Mouse (Mus musculus): ENCODE measurements around the gene Gm10037. TPM values are rescaled to one million over a fixed set of nuclear protein-coding genes. Genes with fewer than 3 reads are reported as not detected.
A peak's percentile ranks its signal among the peaks of the same experiment; 100 is the strongest.
"Not testable (repeated sequence)": the region's sequence is repeated elsewhere in the genome, so short reads cannot be mapped to it uniquely, and the experiment has no call there.

The Gm10037 gene
- total RNA-seq (2021), result 10 to 100 TPM in 1 of 2 experiments, 1 to 10 TPM in 1; 9.6 to 13.6 TPM
- long read RNA-seq, experiment 1, partial matches to known transcripts, result 0 of 2 reads
- long read RNA-seq, experiment 1, other reads (novel, unspliced or antisense), result 2 of 2 reads
- long read RNA-seq, experiment 2, partial matches to known transcripts, result 0 of 4 reads
- long read RNA-seq, experiment 2, other reads (novel, unspliced or antisense), result 4 of 4 reads

DNA sequence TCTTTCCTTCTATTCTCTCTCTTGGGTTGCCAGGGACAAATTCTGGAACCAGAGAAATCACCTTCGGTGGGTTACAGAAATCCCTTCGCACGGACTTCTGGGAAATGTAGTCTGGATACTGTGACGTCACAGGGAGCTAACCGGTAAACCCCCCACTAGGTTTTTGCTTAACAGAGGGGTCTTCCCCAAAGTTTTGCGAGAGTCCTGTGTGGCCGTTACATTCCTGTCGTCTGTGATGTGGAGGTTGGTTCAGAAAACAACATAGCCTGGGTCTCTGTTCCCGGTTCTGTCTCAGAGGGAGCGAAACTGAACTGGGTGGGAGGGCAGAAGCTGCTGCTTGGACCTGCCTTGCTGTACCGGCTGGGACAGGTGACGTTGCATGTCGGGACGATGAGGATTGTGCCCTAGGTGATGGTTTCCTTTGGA lies at the start of gene Gm10037:
TSS of gene Gm10037 (plus strand) at position 196 of the 426 bp plus-strand sequence.
- DNase-seq (ENCODE audit: low spot score in 2 of 2), result peak; percentile 64

DNA sequence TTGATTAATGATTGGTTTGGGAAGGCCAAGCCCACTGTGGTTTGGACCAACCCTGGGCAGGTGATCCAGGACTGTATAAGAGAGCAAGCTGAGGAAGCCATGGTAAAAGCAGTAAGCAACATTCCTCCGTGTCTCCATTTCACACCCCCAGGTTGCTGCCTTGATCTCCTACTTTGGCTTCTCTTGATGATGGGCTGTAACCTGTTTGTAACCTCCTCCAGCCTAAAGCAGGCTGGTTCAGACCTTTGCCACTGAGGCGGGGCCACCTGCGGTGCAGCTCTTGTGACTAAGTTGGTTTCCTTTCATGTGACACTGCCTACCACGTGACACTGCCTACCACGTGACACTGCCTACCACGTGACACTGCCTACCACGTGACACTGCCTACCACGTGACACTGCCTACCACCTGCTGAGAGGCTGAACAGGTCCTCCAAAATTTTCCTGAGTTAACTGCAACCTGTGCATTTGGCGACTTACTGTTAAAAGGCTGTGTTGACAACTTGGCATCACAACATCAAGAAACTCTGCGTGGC lies 38.9 kb upstream of the Gm10037 start:
- no peak for DNase-seq (ENCODE audit: low spot score in 2 of 2)

DNA sequence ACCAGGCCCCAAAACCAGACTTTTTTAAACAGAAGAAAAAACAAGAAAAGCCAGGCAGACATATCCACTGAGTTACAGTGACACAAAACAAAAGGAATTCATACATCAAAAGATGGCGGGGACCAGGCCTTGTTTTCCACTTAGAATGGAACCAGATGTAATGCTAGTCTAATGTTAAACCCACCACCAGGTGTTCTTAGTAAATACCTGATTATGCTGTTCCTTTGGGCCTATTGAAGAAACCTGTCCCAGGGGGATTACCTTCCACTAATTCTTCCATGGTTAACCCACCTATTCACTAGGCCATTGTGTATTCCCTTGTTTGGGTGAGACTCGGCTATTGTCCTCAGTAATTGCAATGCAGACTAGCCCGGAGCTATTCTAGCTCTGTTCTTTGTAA lies 32.3 kb upstream of the Gm10037 start:
- DNase-seq (ENCODE audit: low spot score in 2 of 2), result no peak

DNA sequence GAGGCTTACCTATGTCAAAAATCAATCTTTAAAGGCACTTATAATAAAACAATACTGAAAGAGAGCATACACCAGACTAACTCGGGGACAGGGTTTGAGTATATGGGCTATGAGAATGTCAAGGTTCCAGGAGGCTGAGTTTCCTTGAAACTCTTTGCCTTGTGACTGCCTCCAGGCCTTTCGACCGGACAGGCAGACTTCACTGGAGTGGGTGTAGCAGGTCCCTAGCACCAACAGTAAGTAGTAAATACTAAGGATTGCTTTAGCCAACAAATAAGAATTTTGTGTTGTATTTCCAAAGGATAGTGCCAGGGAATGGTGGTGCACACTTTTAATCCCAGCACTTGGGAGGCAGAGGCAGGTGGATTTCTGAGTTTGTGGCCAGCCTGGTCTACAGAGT lies 31.8 kb upstream of the Gm10037 start:
- not testable (repeated sequence) for DNase-seq (ENCODE audit: low spot score in 2 of 2)

DNA sequence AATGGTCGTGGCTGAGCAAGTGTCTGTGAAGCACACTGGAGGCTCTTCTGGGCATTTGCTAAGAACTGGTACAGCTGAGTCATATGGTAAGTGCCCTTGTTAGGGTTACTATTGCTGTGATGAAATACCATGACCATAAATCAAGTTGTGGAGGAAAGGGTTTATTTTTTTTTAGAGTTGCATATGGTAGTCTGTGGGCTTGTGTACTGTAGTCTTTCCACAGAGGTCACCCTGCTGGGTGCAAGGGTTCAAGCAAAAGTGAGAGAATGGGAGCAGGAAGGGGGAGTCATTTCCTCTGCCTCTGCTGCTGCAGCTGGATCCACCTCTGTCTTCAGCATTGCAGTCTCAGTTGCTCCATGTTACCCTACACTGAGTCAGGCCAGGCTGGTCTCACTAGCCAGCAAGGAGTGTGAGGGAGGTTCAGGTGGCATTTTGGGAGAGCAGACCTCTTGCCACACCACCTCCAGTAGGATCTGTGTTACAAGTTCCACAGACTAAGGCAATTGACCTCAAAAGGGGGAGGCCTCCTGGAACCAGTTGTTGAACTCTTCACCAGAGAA lies 19.2 kb upstream of the Gm10037 start:
- DNase-seq (ENCODE audit: low spot score in 2 of 2), result no peak

DNA sequence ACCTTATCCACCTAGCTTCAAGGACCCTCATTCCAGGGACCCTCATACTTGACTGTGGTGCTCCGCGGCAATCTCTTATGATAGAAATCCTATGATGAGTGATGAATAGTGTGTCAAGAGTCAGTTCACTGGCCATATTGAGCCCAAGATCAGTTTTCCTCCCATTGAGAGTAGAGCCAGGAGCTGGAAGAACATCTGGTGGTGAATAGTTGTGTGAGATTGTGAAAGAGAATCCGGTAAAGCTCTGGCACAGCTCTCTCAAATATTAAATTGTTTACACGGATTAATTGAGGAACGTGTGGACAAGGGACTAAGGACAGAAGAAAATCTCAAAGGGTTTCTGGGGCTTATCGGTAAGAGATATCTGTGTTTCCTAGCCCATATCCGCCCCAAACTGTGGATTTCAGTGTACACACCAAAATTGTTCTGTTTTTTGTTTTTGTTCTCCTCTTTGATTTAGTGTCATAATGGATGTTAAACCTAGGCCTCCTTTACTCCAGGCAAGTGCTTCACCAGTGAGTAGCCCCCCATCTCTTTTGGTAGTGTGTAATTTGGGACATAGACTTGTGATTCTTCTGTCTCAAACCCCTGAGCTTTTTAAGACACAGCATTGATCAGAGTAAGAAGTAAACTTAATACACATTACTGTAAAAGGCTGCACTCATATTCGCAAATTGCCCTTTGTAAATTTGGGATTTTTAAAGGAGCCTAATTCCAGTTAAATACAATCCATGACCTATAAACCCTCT lies 17.8 kb upstream of the Gm10037 start:
- no peak for DNase-seq (ENCODE audit: low spot score in 2 of 2)

DNA sequence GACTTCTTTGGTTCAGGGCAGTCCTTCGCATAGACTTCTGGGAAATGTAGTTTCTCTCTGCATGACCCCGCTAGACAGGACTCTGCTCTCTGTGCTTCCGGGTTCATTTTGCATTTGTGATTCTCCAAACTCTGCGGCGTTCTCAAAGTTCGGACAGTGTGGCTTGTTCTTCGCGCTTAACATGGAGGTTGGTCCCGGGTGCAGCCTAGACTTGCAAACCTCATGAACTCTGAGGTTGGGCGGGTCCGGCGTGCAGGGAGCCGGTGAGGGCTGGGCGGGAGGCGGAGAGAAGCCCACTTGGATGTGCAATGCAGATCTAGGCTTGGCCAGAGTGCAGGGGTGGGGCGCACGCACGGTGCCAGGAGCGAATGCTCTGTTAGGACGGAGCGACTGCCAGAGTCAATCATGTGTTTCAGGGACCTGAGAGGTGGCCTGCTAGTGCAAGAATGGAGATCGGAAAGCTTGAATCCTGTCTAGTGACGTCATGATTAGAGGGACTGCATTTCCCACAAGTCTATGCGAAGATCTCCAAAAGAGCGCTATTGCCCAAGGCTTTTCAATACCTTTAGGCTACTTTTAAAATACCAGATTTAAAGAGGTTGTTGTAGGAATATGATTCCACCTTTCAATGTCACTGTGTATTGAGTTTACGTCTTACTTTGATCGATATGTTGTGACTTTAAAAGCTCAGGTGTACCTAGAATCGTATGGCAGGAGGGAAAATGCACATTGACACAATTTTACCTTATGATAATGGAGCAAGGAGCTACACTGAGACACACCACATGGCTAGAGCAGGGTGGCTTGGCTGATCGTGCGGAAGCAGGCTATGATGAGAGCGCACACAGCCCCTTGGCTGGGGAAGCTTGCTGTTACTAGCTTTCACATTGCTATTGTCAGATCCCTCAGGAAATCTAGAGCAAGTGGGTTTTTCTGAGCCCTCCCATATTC lies 16.9 kb upstream of the Gm10037 start, which contains the start of gene Zfp273:
TSS of gene Zfp273 (plus strand) at position 31 of the 951 bp plus-strand sequence.
- DNase-seq (ENCODE audit: low spot score in 2 of 2), result peak; percentile 61 to 75

DNA sequence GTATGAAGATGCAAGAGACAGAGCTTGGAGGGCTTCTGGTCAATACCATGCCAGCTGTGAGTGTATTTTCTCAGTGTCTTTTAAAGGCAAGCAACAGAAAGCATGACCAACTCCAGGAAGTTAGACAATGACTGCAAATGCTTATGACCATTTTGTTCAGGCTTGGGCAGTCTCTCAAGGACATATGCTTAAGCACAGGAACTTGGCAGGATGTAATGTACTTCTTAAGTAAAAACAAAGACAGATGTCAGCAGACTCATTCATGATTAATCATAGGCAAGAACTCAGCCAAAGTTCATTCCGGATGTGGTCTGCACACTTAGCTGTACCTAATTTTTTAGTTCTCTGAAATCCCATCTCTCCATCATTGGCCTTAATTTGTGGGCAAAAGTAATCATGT lies 12.3 kb upstream of the Gm10037 start:
- DNase-seq (ENCODE audit: low spot score in 2 of 2), result no peak

DNA sequence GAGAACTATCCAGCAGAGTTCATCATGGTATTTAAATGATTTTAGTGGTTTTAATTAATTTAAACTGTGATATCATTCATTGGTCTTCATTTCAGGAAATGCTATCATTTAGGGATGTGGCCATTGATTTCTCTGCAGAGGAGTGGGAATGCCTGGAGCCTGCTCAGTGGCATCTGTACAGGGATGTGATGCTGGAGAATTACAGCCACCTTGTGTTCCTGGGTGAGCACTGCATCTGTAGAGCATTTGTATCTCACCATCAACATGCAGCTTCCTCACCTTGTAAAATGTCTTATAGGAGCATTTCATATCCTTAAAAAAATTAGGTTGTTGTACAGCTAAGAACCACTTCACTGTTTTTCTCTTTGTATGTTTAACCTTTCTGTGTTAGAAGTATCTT lies 2.2 kb downstream of the Gm10037 start:
- not testable (repeated sequence) for DNase-seq (ENCODE audit: low spot score in 2 of 2)

DNA sequence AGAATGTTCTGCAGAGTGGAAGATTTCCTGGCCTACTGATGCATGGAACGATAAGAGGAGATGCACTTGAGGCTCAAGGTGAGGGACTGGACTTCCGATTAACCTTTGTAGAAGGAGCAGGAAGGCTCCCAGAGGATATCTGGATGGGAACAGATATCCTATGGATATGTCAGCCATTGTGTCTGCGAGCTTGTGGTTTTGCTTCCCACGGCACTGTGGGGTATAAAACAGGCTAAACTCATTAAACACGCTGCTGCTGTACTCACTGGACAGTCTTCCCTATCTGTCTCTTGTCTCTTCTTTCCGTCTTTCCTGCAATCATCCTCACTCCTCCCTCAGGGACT lies 12.8 kb downstream of the Gm10037 start:
- DNase-seq (ENCODE audit: low spot score in 2 of 2), result no peak

DNA sequence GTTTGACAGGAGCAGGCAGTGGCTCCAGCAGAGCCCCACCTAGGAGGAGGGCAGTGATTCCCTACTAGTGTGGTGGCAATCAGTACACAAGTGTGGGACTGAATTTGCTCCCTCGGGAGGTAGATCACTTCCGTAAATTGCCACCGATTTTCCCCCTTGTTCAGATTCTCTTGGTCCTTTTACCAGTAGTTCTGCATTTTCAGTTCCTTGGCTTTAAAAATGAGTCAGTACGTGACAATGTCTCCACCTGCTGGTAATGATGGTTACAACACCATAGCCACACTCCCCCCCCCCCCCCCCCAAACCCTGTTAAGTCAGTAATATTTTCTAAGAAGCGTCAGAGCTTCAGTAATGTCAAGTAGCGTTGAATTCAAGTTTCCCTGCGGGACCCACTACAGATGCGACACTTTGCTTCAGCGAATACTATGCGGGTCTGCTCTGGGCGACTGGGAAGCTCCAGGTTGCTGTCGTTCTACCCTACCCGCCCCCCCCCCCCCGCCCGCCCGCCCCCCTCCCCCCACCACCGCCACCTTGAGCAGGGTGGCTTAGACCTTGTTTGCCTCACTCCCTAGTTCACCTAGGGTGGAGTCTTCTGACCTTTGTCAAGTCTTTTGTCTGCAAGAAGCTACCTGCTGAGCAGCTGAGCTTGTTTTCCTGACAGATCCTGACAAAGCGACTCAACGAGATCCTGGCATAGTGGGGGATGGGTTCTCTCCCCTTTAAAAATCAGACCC lies 13.4 kb downstream of the Gm10037 start:
- peak; percentile 40 to 67 for DNase-seq (ENCODE audit: low spot score in 2 of 2)

DNA sequence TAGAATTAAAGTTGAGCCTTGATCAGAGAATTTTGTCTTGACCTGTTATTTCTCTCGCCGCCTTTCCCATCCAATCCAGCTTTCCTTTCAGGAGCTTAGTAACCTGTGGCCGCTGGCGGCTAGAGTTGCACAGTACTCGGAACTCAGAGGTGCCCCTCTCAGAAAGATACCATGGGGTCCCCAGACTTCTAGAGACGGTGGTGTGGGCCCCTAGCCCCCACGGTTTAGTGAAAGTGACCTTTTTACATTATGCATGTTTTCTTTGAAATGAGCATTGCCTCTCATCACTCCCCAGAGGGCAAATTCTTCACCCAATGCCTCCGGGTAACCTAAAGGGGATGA lies 13.9 kb downstream of the Gm10037 start:
- DNase-seq (ENCODE audit: low spot score in 2 of 2), result no peak

DNA sequence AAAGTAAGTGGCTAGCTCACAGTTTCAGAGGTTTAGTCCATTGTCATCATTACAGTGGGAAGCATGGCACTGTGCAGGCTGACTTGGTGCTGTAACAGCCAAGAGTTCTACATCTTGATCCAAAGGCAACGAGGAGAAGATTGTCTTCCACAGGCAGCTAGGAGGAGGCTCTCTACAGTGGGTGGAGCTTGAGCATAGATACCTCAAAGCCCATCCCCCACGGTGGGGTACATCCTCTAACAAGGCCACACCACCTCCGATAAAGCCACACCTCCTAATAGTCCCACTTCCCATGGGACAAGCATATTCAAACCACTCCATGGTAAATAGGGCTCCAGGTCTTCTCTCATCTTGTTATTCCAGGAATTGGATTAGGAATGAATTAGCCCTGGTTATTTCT lies 19.5 kb downstream of the Gm10037 start:
- no peak for DNase-seq (ENCODE audit: low spot score in 2 of 2)

DNA sequence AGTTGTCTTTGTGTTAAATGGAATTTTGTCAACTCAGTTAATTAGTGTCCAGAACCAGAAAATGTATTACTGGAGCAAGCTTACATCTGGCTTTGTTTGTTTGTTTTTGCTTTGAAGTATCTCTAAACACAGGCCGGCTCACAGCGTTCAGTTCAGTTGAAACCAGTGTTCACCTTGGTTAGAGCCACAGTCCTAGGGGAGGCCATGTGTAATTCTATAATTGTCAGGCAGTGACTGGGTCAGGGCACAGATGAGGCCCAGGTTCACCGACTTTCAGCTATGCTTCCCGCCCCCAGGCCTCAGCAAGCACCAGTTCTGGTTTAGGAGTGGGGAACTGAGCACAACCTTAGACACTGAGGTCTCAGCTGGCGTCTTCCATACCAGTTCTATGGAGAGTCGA lies 22.2 kb downstream of the Gm10037 start:
- no peak for DNase-seq (ENCODE audit: low spot score in 2 of 2)

DNA sequence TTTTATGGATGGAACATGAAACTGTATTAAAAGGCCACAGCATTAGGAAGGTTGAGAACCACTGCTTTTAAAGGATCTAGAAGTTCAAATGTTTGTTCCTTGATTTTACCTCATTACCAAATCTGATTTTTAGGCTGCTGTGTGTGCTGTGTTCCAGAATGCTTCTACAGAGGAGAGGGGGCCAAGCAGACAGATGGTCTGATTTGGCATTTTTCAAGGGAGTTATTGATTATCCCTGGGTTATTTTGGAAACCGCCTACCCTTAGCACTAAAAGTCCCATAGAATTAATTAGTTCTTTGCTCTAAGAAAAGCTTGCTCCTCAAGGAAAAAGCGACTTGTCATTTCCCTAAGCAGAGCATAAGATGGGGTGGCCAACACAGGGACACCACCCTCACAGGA lies 23.1 kb downstream of the Gm10037 start:
- no peak for DNase-seq (ENCODE audit: low spot score in 2 of 2)

DNA sequence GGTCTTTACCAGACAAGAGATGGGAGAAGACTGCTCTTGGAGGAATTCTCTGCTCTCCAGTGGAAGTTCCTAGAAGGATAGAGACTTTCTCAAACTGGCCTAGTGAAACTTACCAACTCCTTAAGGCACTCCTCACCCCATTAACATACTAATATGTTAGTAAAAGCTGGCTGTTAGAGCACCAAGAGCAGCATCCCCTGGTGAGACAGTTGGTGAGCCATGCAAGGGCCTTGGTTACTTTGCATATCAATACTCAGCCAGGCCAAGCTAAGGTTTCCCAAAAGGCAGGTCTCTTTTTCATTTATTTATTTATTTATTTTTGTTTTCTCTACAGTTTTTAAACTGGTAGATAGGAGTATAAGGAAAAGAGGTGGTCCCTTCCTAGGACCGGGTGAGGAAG lies 26.4 kb downstream of the Gm10037 start:
- DNase-seq (ENCODE audit: low spot score in 2 of 2), result no peak

DNA sequence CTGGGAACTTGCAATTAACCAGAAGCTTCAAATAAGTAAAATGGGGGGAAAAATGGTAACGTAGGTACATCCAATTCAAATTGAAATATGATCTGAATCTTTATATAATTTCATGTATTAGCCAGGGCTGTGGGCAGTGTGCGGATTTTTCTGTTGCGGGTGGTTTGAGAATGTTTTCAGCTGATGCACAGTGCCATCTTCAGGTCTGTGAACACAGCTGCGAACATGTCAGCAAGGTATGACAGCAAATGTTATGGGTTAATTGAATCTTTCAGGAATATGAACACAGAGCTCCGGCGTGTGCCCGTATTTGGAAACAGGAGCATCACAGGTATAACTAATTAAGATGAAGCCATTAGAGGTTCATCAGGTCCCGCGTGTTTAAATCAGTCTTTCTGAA lies 31.6 kb downstream of the Gm10037 start:
- no peak for DNase-seq (ENCODE audit: low spot score in 2 of 2)

DNA sequence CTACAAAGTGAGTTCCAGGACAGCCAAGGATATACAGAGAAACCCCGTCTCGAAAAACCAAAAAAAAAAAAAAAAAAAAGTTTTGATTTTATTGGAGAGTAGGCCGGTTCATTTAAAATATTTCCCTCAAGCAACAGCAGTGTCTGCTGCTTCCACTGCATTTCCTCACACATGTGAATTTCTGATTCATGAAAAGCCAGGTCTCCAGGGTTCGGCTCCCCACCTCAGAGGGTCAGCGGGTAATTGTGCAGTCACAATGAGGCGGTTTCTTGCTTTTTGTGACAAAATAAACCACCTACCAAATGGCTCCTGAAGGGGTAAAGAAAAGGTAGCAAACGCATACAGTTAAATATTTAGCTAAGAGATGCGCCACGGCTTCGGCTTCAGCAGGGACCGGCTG lies 32.1 kb downstream of the Gm10037 start, which contains the start of gene BC048507:
TSS of gene BC048507 (plus strand) at position 301 of the 400 bp plus-strand sequence.
- DNase-seq (ENCODE audit: low spot score in 2 of 2), result no peak

DNA sequence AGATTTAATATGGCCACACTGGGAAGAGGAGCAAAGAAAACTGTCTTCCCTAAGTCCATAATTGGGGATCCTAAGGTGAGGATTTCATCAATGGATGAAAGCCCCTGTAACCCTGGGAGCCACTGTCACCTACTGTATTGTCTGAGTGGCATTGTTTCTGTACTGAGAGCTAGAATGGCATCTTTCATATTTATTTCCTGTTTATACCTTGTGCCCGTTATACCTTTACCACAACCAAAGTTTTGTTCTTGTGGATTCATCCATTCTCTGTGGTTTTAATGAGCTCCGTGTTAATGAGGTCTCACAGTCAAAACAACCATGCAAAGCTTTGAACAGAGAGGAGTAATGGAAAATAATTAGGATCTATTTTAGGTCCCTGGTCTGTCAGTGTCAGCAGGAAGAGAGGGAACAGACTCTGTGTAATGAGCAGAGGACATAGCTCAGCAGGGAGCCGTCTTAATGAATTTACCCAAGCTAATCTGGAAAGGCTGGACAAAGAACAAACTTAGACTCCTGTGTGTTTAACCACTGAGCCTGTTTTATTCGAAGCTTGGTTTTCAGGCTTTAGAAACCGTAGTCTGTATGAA lies 34.0 kb downstream of the Gm10037 start:
- DNase-seq (ENCODE audit: low spot score in 2 of 2), result no peak

DNA sequence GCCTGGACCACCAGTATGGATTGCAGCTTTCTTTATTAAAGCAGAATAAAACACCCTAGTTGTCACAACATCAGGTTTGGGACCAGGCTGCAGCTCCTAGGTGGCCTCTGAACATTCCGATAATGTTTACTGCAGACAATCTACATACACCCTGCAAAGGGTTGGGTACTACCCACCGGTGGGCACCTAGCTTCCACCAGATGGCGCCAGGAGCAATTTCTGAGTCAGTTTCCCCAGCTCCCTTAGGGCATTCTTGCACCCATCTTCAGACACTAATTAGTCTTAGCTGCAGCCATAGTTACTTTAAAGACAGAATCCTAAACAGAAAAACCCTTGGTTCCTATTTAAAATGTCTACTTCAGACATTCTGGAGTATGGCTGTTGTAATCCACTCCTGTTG lies 37.0 kb downstream of the Gm10037 start:
- peak in 1 of 2 experiments; percentile 24 for DNase-seq (ENCODE audit: low spot score in 2 of 2)

Data from left cerebral cortex, adult 18-20 months (tissue).